Mouse (Mus musculus) heart, postnatal 10 days (tissue): Measurements from ENCODE around the gene Dnajc11. TPM values are rescaled to one million over a fixed set of nuclear protein-coding genes. Genes with fewer than 3 reads are reported as not detected.

ENCODE experiments used
- DNase-seq, 2 experiments: peaks; one replicate each; pipeline ENCODE4 v3.0.0; 2021
- intact Hi-C: fragments of 180-260 bp; cut with DNase I; formaldehyde crosslinking; loops from one replicate; pipeline ENCODE4 v1.15.1; 2025
- total RNA-seq, 2 experiments: library from RNA; stranded (reverse); gene quantifications; 2 replicates each; pipeline ENCODE4 v1.2.3; 2021

Gene Dnajc11
- total RNA-seq, 2 experiments from 2014 or later: 98.5 to 107 TPM

DNA sequence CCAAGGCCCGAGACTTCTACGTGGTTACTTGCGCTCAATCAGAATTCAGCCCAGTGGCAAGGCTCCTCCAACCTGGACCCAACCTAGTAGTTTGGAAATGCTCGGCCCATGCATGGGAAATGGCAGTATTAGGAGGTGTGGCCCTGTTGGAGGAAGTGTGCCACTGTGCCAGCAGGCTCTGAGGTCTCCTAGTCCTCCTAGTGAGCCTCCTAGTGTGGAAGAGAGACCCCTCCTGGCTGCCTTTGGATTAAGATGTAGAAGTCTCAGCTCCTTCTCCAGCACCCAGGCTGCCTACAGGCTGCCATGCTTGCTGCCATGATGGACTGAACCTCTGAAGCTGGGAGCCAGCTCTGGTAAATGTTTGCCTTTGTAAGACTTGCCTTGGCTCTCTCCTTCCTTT lies 96.5 kb downstream of the Dnajc11 start:
- DNase-seq: no peak
- intact Hi-C loops: no loop called here

Other genes with a start within 250 kb of the Dnajc11 start
- gene Camta1, start 71.8 kb upstream of the Dnajc11 start, total RNA-seq: 100 to 1,000 TPM; 180 to 183 TPM
- 10 to 100 TPM; 10.3 to 12.5 TPM for gene Thap3, start 55.3 kb downstream of the Dnajc11 start, total RNA-seq
- gene Phf13, start 62.6 kb downstream of the Dnajc11 start, total RNA-seq: 10 to 100 TPM in 1 of 2 experiments, 1 to 10 TPM in 1; 8.5 to 11.3 TPM
- 10 to 100 TPM; 43.5 to 49.4 TPM for gene Klhl21, start 75.1 kb downstream of the Dnajc11 start, total RNA-seq
- 1 to 10 TPM; 4.9 to 5.2 TPM for gene Zbtb48, start 94.0 kb downstream of the Dnajc11 start, total RNA-seq
- gene Tas1r1, start 104.9 kb downstream of the Dnajc11 start, total RNA-seq: under 1 TPM; 0.10 to 0.17 TPM
- 10 to 100 TPM; 11.3 to 13.5 TPM for gene Nol9, start 105.6 kb downstream of the Dnajc11 start, total RNA-seq
- 10 to 100 TPM; 33.5 to 35.8 TPM for gene Plekhg5, start 138.8 kb downstream of the Dnajc11 start, total RNA-seq
- gene Tnfrsf25, start 182.2 kb downstream of the Dnajc11 start, total RNA-seq: 1 to 10 TPM; 1.9 TPM
- 1 to 10 TPM; 1.3 to 1.4 TPM for gene Espn, start 218.7 kb downstream of the Dnajc11 start, total RNA-seq
- not detected for gene Hes2, start 225.2 kb downstream of the Dnajc11 start, total RNA-seq
- 10 to 100 TPM; 48.3 to 53.2 TPM for gene Acot7, start 244.4 kb downstream of the Dnajc11 start, total RNA-seq